Mouse (Mus musculus) spleen, adult 2 months (tissue): ENCODE results near the gene Ruvbl2. TPM values are rescaled to one million over a fixed set of nuclear protein-coding genes. Genes with fewer than 3 reads are reported as not detected.

Source experiments
- DNase-seq, 2 experiments: peaks; one replicate each; pipeline versions ENCODE4 v3.0.0 to v3.0.0-alpha.2; 2012 to 2021; ENCODE audit warnings: low spot score in 2 of 2, low read depth in 1 of 2
- H3K27ac ChIP-seq: fragments of 200-500 bp; 2 replicates; pipeline ENCODE4 v1.5.1; 2012; ENCODE audit warnings: low read length, inconsistent platforms; ENCODE audit not compliant: insufficient read depth
- H3K27me3 ChIP-seq: fragments of 200-500 bp; 2 replicates; pipeline ENCODE4 v1.6.1; 2012; ENCODE audit warnings: mild to moderate bottlenecking, moderate library complexity, low read length, inconsistent platforms; ENCODE audit not compliant: control insufficient read depth, insufficient read depth
- H3K36me3 ChIP-seq: fragments of 200-500 bp; 2 replicates; pipeline ENCODE4 v1.6.1; 2012; ENCODE audit warnings: mild to moderate bottlenecking, low read length, inconsistent platforms; ENCODE audit not compliant: control insufficient read depth, insufficient read depth
- H3K4me1 ChIP-seq: fragments of 200-500 bp; 2 replicates; pipeline ENCODE4 v1.6.1; 2011; ENCODE audit warnings: inconsistent platforms; ENCODE audit not compliant: control insufficient read depth, insufficient read depth, insufficient read length
- H3K4me3 ChIP-seq: fragments of 200-500 bp; 2 replicates; pipeline ENCODE4 v1.5.1; 2011; ENCODE audit warnings: mild to moderate bottlenecking, inconsistent platforms; ENCODE audit not compliant: insufficient read depth, insufficient read length; ENCODE audit errors: extremely low read depth
- CTCF ChIP-seq: fragments of 200-500 bp; IDR thresholded peaks from 2 replicates; pipeline ENCODE4 v1.5.1; 2011; ENCODE audit warnings: mild to moderate bottlenecking, inconsistent platforms; ENCODE audit not compliant: insufficient read depth, insufficient read length, insufficient replicate concordance; ENCODE audit errors: extremely low read depth
- POLR2A ChIP-seq: fragments of 200-500 bp; IDR thresholded peaks from 2 replicates; pipeline ENCODE4 v1.6.1; 2011; ENCODE audit warnings: low read depth, low read length, inconsistent platforms
- WGBS: fragments of 180-500 bp; shearing (Covaris S2); methylation state at CpG from one replicate; pipeline ENCODE4 v1.1.7; 2018; 5-methylcytosine and 5-hydroxymethylcytosine counted together
- polyA plus RNA-seq: library from polyadenylated mRNA; depleted of rRNA; stranded (reverse); fragments of >200 nt; gene quantifications from 2 replicates; pipeline ENCODE4 v1.2.3, GENCODE M21; 2012

The Ruvbl2 gene
- polyA plus RNA-seq, 1 experiment = 55.3 TPM

DNA sequence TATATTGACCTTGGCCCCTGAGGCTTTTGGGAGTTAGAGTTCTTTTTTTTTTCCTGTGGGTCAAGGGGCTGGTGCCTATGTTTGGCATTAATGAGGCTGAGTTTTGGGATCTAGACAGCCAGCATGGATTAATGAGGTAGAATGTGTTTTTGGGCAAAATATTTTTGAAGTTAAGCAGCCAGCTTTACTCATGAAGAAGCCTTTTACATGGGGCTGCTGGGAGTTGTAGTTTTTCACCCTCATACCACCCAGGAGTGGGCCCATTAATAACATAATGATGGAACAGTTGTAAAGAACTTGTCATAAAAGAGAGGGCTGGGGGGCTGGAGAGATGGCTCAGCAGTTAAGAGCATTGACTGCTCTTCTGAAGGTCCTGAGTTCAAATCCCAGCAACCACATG, 8.7 kb upstream of the Ruvbl2 start:
- Histone ChIP-seq H3K27ac (no peak overlapping the region), H3K36me3 (0 out of 2 replicates have a peak, but pooled peaks cover 1% of the 10 kb centered on the region), H3K4me1 (no peaks in the 10 kb centered on the region), H3K27me3 (no peaks in the 10 kb centered on the region), H3K4me3 (no peak overlapping the region)
- no peak for TF ChIP-seq POLR2A
- TF ChIP-seq CTCF = no peak
- DNase-seq = no peak

- no peaks in the 10 kb centered on the region for H3K27me3 ChIP-seq
- TF ChIP-seq CTCF (no peak), POLR2A (no peak)
- H3K27ac ChIP-seq = no peak overlapping the region
- 0 out of 2 replicates have a peak, but pooled peaks cover 3% of the 10 kb centered on the region for H3K36me3 ChIP-seq
- 86% methylated on average over 22 of the region's 22 CpGs for WGBS
- H3K4me3 ChIP-seq = no peak overlapping the region
- no peak for DNase-seq
- H3K4me1 ChIP-seq = no peaks in the 10 kb centered on the region
Observed at GRCm38 (mm10) chr7:45443526-45444420, 5.9 kb upstream of the Ruvbl2 start.

GRCm38 (mm10) chr7:45437046-45437445, 850 bp downstream of the Ruvbl2 start:
- TF ChIP-seq POLR2A (no peak), CTCF (no peak)
- Histone ChIP-seq H3K27me3 (no peaks in the 10 kb centered on the region), H3K4me1 (peaks cover 10% of the 10 kb centered on the region; the same call in 1 of the 2 replicates), H3K27ac (no peak overlapping the region), H3K4me3 (no peak overlapping the region), H3K36me3 (0 out of 2 replicates have a peak, but pooled peaks cover 2% of the 10 kb centered on the region)
- no peak for DNase-seq
- WGBS = 86% methylated on average over 6 of the region's 6 CpGs

GRCm38 (mm10) chr7:45436444-45436843, 1.5 kb downstream of the Ruvbl2 start:
- H3K4me3 ChIP-seq = no peak overlapping the region
- DNase-seq = no peak
- H3K27me3 ChIP-seq = no peaks in the 10 kb centered on the region
- H3K27ac ChIP-seq = no peak overlapping the region
- H3K4me1 ChIP-seq = peaks cover 10% of the 10 kb centered on the region; the same call in 1 of the 2 replicates
- TF ChIP-seq CTCF (no peak), POLR2A (no peak)
- H3K36me3 ChIP-seq = 0 out of 2 replicates have a peak, but pooled peaks cover 2% of the 10 kb centered on the region
- 97% methylated on average over 5 of the region's 5 CpGs for WGBS

- 6% methylated on average over 16 of the region's 16 CpGs for WGBS
- TF ChIP-seq CTCF (no peak), POLR2A (no peak)
- H3K27ac ChIP-seq = no peak overlapping the region
- no peaks in the 10 kb centered on the region for H3K27me3 ChIP-seq
- H3K4me1 ChIP-seq = peaks cover 10% of the 10 kb centered on the region; the same call in 1 of the 2 replicates
- peaks cover 6% of the 10 kb centered on the region for H3K36me3 ChIP-seq
- DNase-seq = no peak
- H3K4me3 ChIP-seq = peak overlapping the region; percentile 61
Observed at GRCm38 (mm10) chr7:45435038-45435437, 2.9 kb downstream of the Ruvbl2 start.

DNA sequence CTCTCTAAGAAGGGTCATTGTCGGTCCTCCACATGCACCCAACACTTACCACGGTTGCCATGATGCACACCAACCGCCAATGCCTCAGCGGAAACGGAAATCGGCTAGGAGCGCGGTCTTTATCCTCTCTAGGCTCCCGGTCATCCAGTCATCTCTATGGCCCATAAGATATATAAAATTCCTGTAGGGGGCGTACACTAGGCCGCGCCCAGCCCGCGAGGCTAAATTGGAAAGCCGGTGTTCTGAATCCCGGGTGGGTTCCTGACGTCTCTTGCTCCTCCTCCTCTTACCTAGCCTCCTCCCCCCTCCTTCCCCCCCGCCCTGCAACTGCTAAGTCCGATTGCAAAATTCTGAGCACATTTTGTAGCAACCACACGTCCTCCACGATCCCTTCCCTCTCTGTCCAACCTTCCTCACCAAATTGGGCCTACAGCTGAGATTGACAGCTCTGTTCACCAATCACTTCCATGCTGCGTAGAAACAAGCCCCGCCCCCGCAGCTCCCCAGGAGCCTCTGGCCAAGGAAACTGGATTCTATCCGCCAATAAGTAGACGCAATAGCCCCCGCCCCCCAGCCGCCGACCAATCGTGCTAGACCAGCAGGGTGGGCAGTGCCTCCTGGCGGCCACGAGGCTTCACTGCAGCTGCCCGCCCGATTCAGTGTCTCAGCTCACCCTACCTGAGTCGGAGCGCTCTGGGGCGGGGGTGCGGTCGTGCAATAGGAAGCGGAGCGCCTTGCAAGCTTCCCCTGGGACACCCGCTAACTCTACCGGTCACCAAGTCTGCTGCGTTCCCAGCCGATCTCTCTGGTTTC, 3.5 kb downstream of the Ruvbl2 start, which contains the start of gene Gys1:
Gys1 (plus strand) TSS at position 642 of the 813 bp plus-strand sequence.
- no peaks in the 10 kb centered on the region for H3K27me3 ChIP-seq
- WGBS = under 1% methylated on average over 45 of the region's 45 CpGs
- peak; percentile 21; the same call in 1 of the 2 replicates for TF ChIP-seq POLR2A
- peak; percentile 99 for TF ChIP-seq CTCF
- peaks cover 7% of the 10 kb centered on the region for H3K36me3 ChIP-seq
- peak within 1 kb of the TSS; percentile 72 for H3K27ac ChIP-seq
- DNase-seq = peak; percentile 100
- peaks cover 10% of the 10 kb centered on the region; the same call in 1 of the 2 replicates for H3K4me1 ChIP-seq
- H3K4me3 ChIP-seq = peak within 1 kb of the TSS; percentile 74
